Mouse (Mus musculus): Measurements from ENCODE around the gene E2f1.
A peak's percentile ranks its signal among the peaks of the same experiment; 100 is the strongest.

Gene E2f1

GRCm38 (mm10) chr2:154581421-154581820 lies 11.7 kb upstream of the E2f1 start:
- DNase-seq, result no peak

GRCm38 (mm10) chr2:154580586-154580985 lies 10.9 kb upstream of the E2f1 start:
- no peak for DNase-seq

DNA sequence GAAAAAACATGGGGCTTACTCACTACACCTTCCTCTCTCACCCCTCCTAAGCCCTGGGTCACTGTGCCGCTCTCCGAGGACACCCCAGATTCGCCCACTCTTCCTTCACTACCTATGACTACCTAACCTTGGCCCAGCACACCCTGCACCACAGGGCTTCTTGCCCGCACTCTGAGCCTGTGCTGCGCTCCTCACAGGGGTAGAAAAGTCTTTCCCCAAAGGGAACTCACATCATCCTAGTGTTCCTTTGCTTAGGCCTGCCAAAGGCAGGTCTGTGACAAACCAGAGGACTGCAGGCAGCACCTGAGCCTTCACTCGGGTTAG lies 8.0 kb upstream of the E2f1 start:
- no peak for DNase-seq

DNA sequence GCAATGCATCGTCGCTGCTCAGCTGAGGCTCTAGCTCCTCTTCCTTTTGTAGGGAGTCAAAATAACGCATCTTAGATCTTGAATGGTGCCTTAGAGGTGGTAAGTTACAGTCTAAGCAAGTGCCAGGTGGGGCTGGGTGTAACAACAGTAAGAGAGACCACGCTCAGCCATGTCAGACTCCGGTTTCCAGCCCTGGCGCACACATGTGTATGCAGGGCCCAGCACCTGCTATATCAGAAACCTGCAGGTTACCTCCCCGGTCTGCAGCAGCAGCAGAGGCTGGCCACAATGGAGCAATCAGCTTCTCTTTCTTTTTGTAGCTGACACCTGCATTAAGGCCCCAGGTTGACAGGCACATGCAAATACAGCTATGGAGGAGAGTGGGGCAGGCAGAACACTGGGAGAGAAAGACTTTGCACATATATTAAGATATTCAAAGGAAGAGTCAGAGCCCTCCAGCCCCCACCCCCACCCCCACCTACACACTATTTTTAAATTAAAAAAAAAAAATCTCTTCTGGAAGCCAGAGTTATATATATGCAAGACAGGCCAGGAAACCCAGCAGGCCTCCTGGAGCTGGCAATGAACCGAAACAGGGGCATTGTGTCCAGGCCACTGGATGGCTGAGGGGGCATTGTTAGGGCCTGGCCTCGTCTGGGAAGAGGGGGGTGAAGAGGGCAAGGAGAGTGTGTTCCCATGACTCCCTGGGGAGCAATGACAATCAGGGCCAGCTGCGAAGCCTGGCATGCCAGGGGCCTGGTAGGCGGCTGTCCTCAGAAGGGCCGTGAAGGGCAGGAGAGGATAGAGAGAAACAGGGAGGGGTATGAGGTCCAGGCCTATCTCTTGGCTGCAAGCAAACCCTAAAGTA lies 7.4 kb upstream of the E2f1 start:
- peak; percentile 66 for DNase-seq

- DNase-seq, result no peak
Measured at GRCm38 (mm10) chr2:154574271-154574670, 4.6 kb upstream of the E2f1 start.

DNA sequence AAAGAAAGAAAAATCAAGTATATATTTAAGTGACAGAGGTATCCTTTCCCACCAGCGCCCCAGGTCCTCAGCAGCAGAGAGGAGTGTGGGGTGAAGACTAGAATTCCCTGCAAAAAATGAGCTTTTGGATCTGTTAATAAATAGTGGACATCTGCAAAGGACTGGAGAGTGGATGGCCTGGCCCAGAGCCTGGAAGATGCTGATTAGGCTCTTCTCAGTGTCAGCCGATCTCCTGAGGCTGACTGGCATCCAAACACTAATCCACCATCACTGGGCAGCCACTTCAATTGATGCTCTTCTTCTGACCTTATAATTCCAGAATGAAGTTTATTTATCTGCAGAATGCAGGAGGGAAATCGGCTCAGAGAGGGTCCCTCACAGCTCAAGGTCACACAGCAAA lies 3.3 kb upstream of the E2f1 start:
- no peak for DNase-seq

DNA sequence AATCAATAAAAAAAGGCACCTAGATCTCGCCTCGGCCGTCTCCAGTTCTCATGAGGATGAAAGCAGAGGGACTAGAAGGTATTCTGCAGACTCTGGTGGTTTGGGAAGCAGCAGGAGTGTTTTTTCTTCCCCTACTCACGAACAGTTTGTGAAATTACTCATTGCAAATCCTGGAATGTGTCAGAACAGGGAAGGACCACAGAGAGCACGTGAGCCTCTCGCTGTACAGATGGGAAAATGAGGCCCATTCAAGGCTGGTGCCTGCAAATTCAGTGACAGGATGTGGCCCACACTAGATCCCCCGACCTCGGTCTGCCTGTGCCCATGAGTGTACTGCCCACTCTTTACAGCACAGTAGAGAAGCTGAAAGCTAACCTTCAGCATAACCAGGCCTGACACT lies 2.3 kb upstream of the E2f1 start:
- DNase-seq, result no peak

DNA sequence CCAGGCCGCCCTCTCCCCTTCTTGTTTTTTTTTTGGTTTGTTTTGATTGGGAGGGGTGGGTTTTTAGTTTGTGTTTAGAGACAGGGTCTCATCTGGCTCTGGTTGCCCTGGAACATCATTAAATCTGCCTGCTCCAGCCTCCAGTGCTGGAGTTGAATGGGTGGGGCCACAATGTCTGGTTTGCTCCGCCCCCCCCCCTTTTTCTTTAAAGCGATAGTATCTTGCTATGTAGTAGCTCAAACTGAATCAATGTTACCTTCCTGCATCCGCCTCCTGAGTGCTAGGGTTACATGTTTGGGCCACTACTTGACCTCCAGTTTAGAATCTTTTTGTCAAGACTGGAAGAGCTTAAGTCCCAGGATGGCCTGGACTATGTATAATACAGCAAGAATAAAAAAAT lies 1.6 kb upstream of the E2f1 start:
- DNase-seq, result no peak

DNA sequence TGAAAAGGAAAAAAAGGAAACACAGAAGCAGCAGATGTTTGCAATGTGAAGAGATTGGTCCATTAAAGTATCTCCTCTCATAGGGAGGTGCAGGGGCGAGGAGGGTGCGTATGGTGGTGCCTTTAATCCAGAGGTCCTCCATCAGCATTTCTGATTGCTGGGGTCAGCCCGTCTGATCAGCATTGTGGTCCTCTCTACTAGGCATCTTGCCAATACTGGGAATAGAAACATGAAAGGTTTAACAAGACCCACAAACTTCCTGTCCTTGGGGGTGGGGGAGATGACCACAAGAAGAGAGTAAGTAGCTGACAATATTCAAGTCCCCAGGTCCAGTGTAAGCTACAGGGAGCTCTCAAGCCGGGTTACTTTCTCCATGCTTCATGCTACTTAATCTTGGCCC lies 974 bp upstream of the E2f1 start:
- no peak for DNase-seq

- peak; percentile 71 for DNase-seq
Measured at GRCm38 (mm10) chr2:154569071-154569748, 482 bp downstream of the E2f1 start.

DNA sequence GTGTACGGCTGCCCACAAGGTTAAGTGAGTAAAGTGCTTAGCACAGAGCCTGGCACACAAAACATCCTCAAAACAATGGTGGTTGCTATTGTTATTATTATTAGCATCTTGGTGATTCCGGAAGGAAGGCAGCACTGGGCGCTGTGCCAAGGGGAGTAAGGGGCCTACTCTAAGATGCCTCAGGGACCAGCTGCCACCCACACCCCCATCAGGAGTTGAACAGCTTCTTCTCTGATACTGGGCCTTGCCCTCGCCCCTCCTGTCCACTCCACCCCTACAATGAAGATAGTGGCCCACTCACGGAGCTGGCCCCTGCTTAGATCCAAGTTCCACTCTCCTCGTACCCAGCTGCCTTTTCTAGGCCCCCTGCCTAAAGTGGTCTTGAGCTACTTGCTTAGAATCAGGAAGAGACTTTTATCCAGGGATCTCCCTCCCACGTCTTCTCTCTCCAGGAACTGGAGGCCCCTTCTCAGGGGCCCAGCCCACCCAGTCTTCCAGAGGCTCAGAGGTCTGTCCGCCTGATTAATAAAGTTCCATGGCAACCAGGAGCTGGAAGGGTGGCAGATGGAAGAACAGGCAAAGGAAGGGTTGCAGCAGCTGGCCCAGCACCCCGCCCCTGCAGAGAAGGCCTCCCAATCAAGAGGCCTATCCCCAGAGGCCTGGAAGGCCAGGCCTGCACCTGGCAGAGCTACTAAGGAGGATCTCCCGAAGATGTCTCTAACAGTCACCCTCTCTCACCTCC lies 1.2 kb downstream of the E2f1 start:
- DNase-seq, result no peak

- no peak for DNase-seq
Measured at GRCm38 (mm10) chr2:154567766-154568165, 1.9 kb downstream of the E2f1 start.

DNA sequence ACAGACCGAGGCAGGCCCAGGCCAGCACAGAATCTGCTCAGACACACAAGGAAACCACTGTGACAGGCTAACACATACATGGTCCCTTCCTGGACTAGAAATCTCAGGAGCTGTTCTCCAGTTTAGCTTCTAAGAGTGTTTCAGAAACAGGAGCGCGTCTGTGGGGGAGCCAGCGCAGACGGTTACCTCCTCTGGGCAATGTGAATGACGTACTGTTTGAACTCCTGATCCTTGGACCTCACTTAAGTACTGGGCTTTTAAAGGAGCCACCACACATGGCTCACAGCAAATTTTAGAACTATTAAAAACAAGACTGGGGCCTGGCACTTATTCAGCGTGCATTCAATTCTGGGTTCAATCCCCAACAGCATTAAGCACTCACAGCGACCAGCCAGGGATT lies 3.1 kb downstream of the E2f1 start:
- DNase-seq, result no peak

DNA sequence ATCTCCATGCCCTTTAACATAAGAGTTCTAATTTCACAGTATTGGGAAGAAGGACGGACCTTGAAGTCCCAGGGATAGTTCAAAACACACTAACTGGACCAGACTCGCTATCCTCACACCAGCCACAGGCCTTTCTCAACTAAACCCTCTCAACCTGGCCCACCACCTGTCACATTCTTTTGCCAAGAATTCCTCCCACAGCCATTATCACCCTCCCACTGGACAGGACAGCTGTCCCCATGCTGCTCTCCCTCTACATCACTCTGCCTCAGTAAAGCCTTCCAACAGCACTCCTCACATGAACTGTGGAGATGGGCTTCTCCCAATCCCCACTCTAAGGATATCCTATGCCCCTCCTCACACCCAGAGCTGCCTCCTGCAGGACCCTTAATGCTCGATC lies 4.1 kb downstream of the E2f1 start:
- DNase-seq, result no peak

DNA sequence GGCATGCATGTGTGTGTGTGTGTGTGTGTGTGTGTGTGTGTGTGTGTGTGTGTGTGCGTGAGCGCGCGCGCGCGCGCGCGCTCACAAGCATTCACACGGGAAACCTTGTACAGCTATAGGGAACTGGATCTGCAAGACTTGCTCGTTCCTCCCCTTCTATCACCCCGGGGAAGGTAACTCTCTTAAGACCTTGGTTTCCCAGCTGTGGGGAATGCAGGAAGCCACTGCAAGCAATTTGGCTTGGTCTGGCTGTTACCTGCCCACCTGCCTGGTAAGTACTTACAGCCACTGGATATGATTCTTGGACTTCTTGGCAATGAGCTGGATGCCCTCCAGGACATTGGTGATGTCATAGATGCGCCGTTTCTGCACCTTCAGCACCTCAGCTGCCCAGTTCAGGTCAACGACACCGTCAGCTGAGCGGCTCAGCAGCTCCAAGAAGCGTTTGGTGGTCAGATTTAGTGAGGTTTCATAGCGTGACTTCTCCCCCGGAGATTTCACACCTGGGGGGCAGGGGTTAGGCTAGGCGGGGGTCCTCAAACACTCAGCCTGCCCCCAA lies 6.0 kb downstream of the E2f1 start:
- DNase-seq, result no peak

DNA sequence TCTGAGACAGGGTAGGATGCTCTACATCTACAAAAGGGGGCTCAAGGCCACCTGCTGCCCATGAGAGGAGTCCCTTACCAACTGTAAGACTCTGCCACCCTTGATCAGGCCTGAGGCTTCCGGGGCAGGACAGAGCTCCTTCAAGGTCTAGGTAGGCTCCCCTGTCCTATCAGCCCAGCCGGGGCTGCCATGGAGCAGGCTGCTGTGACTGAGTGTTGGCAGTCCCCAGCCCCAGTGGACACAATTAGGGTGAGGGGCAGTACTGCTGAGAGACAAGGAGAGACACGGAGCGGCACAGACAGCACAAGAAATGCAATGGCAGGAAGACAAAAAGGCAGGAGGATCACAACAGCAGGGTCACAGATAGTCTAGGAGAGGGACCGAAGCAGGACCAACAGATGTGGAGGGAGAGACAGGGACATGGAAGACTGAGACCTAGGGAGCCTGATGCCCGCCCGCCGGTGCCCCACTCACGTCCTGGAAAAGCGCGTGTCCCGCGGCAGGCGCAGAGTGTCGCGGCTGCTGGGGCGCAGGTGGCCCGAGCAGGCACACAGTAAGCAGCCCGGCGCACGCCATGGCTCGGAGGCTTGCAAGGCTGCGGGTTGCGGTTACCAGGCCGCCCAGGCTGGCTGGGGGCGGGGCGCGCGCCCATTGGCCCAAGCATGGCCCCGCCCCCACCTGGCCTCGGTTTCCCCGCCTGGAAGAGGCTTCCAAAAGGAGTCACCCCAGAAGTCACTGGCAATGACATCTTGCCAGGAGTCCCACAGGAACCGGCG lies 11.2 kb downstream of the E2f1 start, which contains the start of gene Necab3:
TSS of gene Necab3 (minus strand) at position 627 of the 776 bp plus-strand sequence.
- peak; percentile 76 for DNase-seq

DNA sequence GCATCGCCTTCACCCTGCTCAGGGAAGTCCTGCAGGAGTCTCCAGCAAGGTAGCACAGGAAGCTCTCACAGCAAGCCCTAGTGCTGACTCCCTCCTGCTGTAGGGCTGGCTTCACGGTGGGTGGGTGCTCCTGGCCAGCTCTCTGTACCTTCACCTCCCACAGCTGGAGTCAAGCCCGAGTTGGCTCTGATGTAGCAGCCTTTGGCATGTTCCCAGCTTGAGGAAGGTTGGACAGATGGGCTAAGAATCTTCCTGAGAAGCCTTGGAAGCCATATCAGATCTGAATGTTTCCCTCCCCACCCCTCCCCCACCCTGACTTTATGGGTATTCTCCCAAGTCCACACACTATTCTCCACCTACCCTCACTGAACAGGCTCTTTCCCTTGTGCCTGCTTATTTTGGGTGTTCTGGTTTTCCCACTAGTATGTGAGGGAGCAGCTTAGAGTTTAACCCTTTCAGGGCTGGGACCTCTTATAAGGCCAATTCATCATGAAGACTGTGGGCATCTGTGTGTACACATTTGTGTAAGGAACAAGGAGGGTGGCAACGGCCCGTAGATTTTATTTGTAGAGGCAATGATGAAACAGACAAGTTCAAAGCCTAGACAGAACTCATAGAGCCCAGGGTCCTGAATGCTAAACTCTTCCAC lies 12.4 kb downstream of the E2f1 start:
- peak; percentile 18 for DNase-seq

DNA sequence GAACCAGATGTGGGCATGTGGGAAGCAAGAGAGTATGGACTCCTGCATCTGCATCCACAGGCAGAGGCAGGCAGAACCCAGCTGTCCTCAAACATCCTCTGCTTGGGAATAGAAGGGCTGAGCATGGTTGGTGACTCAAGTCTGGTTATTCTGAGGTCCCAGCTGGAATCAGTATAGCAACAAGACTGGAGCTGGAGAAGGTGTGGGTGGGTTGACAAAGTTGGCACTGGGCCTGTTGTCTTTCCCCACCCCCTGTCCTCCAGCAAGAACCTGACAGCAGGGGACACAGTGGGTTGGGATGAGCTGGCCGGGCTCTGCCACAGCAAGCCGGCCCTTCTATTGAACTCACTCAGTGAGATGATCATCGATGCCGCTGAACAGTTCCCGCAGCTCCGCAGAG lies 14.5 kb downstream of the E2f1 start:
- DNase-seq, result no peak

DNA sequence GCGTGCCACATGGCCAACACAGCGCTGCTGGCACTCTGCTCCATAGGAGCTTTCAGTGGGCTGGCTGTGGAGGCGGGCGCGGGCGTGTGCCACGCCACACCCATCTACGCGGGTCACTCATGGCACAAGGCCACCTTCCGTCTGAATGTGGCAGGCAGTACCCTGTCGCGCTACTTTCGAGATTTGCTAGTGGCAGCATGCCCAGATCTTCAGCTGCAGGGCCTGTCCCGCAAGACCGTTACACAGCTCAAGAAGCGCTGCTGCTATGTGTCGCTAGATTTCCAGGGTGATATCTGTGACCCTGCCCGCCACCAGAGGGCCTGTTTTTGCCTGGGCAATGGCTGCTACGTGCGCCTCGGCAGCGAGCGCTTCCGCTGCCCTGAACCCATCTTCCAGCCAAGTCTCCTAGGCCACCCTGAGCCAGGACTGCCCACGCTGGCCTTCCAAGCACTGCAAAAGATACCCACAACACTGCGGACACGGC lies 17.2 kb downstream of the E2f1 start:
- DNase-seq, result peak; percentile 82

DNA sequence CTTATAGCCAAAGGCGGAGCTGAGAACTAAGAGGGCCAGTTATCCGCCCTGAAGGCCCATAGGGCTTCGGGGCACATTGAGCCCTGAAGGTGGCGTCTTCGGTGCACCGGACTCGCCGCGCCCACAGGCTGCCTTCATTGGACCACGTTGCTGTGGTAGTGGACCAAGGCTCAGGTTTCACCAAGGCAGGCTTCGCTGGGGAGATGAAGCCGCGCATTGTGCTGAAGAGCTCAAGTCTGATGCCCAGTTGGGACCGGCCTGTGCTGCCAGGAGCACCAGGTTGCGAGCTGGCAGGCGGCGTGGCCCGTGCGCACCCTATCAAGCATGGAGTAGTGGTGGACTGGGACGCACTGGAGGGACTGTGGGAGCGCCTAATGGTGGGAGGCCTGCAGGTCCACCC lies 17.8 kb downstream of the E2f1 start:
- DNase-seq, result no peak

GRCm38 (mm10) chr2:154551476-154551875 lies 18.2 kb downstream of the E2f1 start, which contains the start of gene Actl10:
Actl10 (plus strand) TSS chr2:154551776.
- no peak for DNase-seq

- DNase-seq, result no peak
Measured at GRCm38 (mm10) chr2:154550937-154551336, 18.8 kb downstream of the E2f1 start.

All from thymus, postnatal 25 days (tissue).